Mouse (Mus musculus) heart, postnatal 4 days (tissue): ENCODE results near the gene C3ar1. TPM values are rescaled to one million over a fixed set of nuclear protein-coding genes. Genes with fewer than 3 reads are reported as not detected.

Experiments
- microRNA-seq, 2 experiments: library from miRNA; unstranded; fragments of <30 nt; microRNA quantifications; one replicate each; pipeline ENCODE4 v1.2.0; 2021 to 2022
- total RNA-seq, 2 experiments: library from RNA; stranded (reverse); gene quantifications; 2 replicates each; pipeline ENCODE4 v1.2.3; 2021

C3ar1 gene
- total RNA-seq, 2 experiments from 2014 or later, result 1.7 to 1.8 TPM

Small RNA genes lying within 50 kb of the gene (microRNA-seq; reads per million reads assigned to microRNA genes)
- gene Mir7231, result 0.20 to 0.69 reads per million in 2 experiments

Other genes starting within 250 kb of the C3ar1 start
- gene Gdf3, start 246.1 kb downstream of the C3ar1 start, total RNA-seq, result not detected
- gene Dppa3, start 229.8 kb downstream of the C3ar1 start, total RNA-seq, result not detected
- under 1 TPM; 0.38 to 0.41 TPM for gene Nanog, start 148.7 kb downstream of the C3ar1 start, total RNA-seq
- 1 to 10 TPM; 2.0 to 3.3 TPM for gene Slc2a3, start 54.5 kb downstream of the C3ar1 start, total RNA-seq
- 10 to 100 TPM; 24.6 to 25.3 TPM for gene Foxj2, start 36.2 kb downstream of the C3ar1 start, total RNA-seq
- gene Necap1, start 18.3 kb upstream of the C3ar1 start, total RNA-seq, result 10 to 100 TPM; 32.8 to 35.5 TPM
- 1 to 10 TPM; 1.2 to 1.9 TPM for gene Clec4a1, start 65.7 kb upstream of the C3ar1 start, total RNA-seq
- 1 to 10 TPM; 1.2 to 1.4 TPM for gene Clec4a3, start 96.4 kb upstream of the C3ar1 start, total RNA-seq
- gene Clec4a4, start 134.2 kb upstream of the C3ar1 start, total RNA-seq, result not detected
- gene Clec4b1, start 193.8 kb upstream of the C3ar1 start, total RNA-seq, result not detected